Mouse (Mus musculus) MEL (cell line): ENCODE measurements around the gene Ptma. TPM values are rescaled to one million over a fixed set of nuclear protein-coding genes. Genes with fewer than 3 reads are reported as not detected.

ENCODE experiments used
- DNase-seq: peaks from one replicate; pipeline ENCODE4 v3.0.0; 2011; ENCODE audit warnings: low read depth, low spot score
- H3K27ac ChIP-seq: 2 replicates; pipeline ENCODE4 v1.5.1; 2012; ENCODE audit warnings: low read depth, mild to moderate bottlenecking, control low read depth, low read length, moderate library complexity; ENCODE audit not compliant: control insufficient read depth
- H3K27me3 ChIP-seq, 2 experiments: fragments of 150-350 bp in 1 of 2; sonication (generic) in 1 of 2; 2 replicates each; pipeline ENCODE4 v1.6.1; 2012; ENCODE audit warnings: low read length in 2 of 2, mild to moderate bottlenecking in 2 of 2, improper control_type of control experiment in 1 of 2, moderate library complexity in 1 of 2; ENCODE audit not compliant: insufficient read depth in 2 of 2, control insufficient read depth in 1 of 2
- H3K36me3 ChIP-seq, 2 experiments: 2 replicates each; pipeline ENCODE4 v1.6.1; 2012 to 2014; ENCODE audit warnings: low read length in 2 of 2, improper control_type of control experiment in 1 of 2, inconsistent platforms in 1 of 2, mild to moderate bottlenecking in 1 of 2; ENCODE audit not compliant: insufficient read depth in 2 of 2, control insufficient read depth in 1 of 2
- H3K4me1 ChIP-seq, 2 experiments: fragments of 150-350 bp in 1 of 2; sonication (generic) in 1 of 2; 2 replicates each; pipeline ENCODE4 v1.6.1; 2012; ENCODE audit warnings: low read length in 2 of 2, improper control_type of control experiment in 1 of 2, mild to moderate bottlenecking in 1 of 2; ENCODE audit not compliant: insufficient read depth in 2 of 2, control insufficient read depth in 1 of 2
- H3K4me3 ChIP-seq, 2 experiments: fragments of 150-350 bp in 1 of 2; sonication (generic) in 1 of 2; 2 replicates each; pipeline ENCODE4 v1.5.1; 2012; ENCODE audit warnings: low read depth in 2 of 2, low read length in 2 of 2, mild to moderate bottlenecking in 2 of 2, moderate library complexity in 2 of 2, control low read depth in 1 of 2, improper control_type of control experiment in 1 of 2; ENCODE audit not compliant: control insufficient read depth in 1 of 2, insufficient read depth in 1 of 2
- H3K79me2 ChIP-seq: 2 replicates; pipeline ENCODE4 v1.6.1; 2012; ENCODE audit warnings: mild to moderate bottlenecking, low read length, moderate library complexity; ENCODE audit not compliant: control insufficient read depth, poor library complexity, insufficient read depth
- H3K9ac ChIP-seq: 2 replicates; pipeline ENCODE4 v1.6.1; 2012; ENCODE audit warnings: low read depth, mild to moderate bottlenecking, control low read depth, low read length, moderate library complexity; ENCODE audit not compliant: control insufficient read depth, poor library complexity, severe bottlenecking
- H3K9me3 ChIP-seq: fragments of 150-350 bp; sonication (generic); replicated peaks from 2 replicates; pipeline ENCODE4 v1.6.1; 2012; ENCODE audit warnings: mild to moderate bottlenecking, low read length, improper control_type of control experiment, moderate library complexity; ENCODE audit not compliant: insufficient read depth
- CHD1 ChIP-seq: IDR thresholded peaks from 2 replicates; pipeline ENCODE4 v1.6.1; 2012; ENCODE audit warnings: low read depth, mild to moderate bottlenecking, inconsistent platforms, low read length, improper control_type of control experiment
- ELF1 ChIP-seq: IDR thresholded peaks from 2 replicates; pipeline ENCODE4 v1.6.1; 2014; ENCODE audit warnings: low read depth, mild to moderate bottlenecking, inconsistent platforms, low read length, improper control_type of control experiment, moderate library complexity
- MYB ChIP-seq: IDR thresholded peaks from 2 replicates; pipeline ENCODE4 v1.6.1; 2011; ENCODE audit warnings: mild to moderate bottlenecking, low read depth, low read length, improper control_type of control experiment
- MYC ChIP-seq: IDR thresholded peaks from 2 replicates; pipeline ENCODE4 v1.6.1; 2011; ENCODE audit warnings: low read depth, mild to moderate bottlenecking, low read length, improper control_type of control experiment, moderate library complexity
- NRF1 ChIP-seq: IDR thresholded peaks from 2 replicates; pipeline ENCODE4 v1.6.1; 2014; ENCODE audit warnings: low read depth, mild to moderate bottlenecking, inconsistent platforms, low read length, improper control_type of control experiment, moderate library complexity; ENCODE audit not compliant: poor library complexity, insufficient read depth, severe bottlenecking
- POLR2A ChIP-seq, 2 experiments: IDR thresholded peaks; 2 replicates each; pipeline ENCODE4 v1.6.1; 2011 to 2012; ENCODE audit warnings: low read length in 2 of 2, mild to moderate bottlenecking in 2 of 2, control low read depth in 1 of 2, improper control_type of control experiment in 1 of 2, low read depth in 1 of 2, moderate library complexity in 1 of 2; ENCODE audit not compliant: control insufficient read depth in 1 of 2, insufficient read depth in 1 of 2, poor library complexity in 1 of 2
- POLR2AphosphoS5 ChIP-seq: IDR thresholded peaks from 2 replicates; pipeline ENCODE4 v1.6.1; 2012; ENCODE audit warnings: low read depth, borderline replicate concordance, mild to moderate bottlenecking, inconsistent platforms, low read length, moderate library complexity, mixed read lengths
- TCF12 ChIP-seq: IDR thresholded peaks from 2 replicates; pipeline ENCODE4 v1.6.1; 2014; ENCODE audit warnings: low read depth, mild to moderate bottlenecking, inconsistent platforms, low read length, improper control_type of control experiment, moderate library complexity
- UBTF ChIP-seq: IDR thresholded peaks from 2 replicates; pipeline ENCODE4 v1.6.1; 2012; ENCODE audit warnings: low read depth, mild to moderate bottlenecking, inconsistent platforms, low read length, improper control_type of control experiment, moderate library complexity, borderline replicate concordance; ENCODE audit not compliant: insufficient read depth
- USF2 ChIP-seq, 2 experiments: IDR thresholded peaks; 2 replicates each; pipeline ENCODE4 v1.6.1; 2011 to 2012; ENCODE audit warnings: improper control_type of control experiment in 2 of 2, low read length in 2 of 2, borderline replicate concordance in 1 of 2, inconsistent platforms in 1 of 2, low read depth in 1 of 2, mild to moderate bottlenecking in 1 of 2; ENCODE audit not compliant: insufficient read depth in 1 of 2
- ZC3H11A ChIP-seq: IDR thresholded peaks from 2 replicates; pipeline ENCODE4 v1.6.1; 2012; ENCODE audit warnings: low read depth, mild to moderate bottlenecking, inconsistent platforms, low read length, improper control_type of control experiment
- ZKSCAN1 ChIP-seq: IDR thresholded peaks from 2 replicates; pipeline ENCODE4 v1.6.1; 2012; ENCODE audit warnings: low read depth, mild to moderate bottlenecking, inconsistent platforms, low read length, improper control_type of control experiment, moderate library complexity
- polyA plus RNA-seq, 2 experiments: library from polyadenylated mRNA; stranded (reverse) in 1 of 2; unstranded in 1 of 2; fragments of >175 nt in 1 of 2; fragments of >200 nt in 1 of 2; gene quantifications; 2 replicates each; pipeline versions ENCODE4 v1.2.1 to v1.2.4; 2012; ENCODE audit warnings: low replicate concordance in 2 of 2, low read depth in 1 of 2; ENCODE audit not compliant: insufficient read length in 2 of 2, insufficient read depth in 1 of 2, missing spikeins in 1 of 2
- total RNA-seq: library from RNA; depleted of rRNA; stranded (reverse); fragments of 300-350 nt; gene quantifications from 2 replicates; pipeline ENCODE4 v1.2.3, GENCODE M21; 2012

The Ptma gene
- total and polyA plus RNA-seq, 3 experiments, result 2,419 to 4,891 (median 3,309) TPM

GRCm38 (mm10) chr1:86492095-86493070 is 34.1 kb upstream of the Ptma start:
- 0 out of 2 replicates have a peak, but pooled peaks have one; percentile 21 for TF ChIP-seq TCF12
- no peak for TF ChIP-seq ZKSCAN1
- peak overlapping the region; percentile 21; the same call in 1 of the 2 replicates for H3K9ac ChIP-seq
- no peak overlapping the region for H3K4me3 ChIP-seq
- H3K27me3 ChIP-seq, result no peaks in the 10 kb centered on the region
- peak; percentile 48 for DNase-seq
- peaks cover 13% of the 10 kb centered on the region for H3K79me2 ChIP-seq
- H3K27ac ChIP-seq, result no peak overlapping the region; the same call in 1 of the 2 replicates
- H3K4me1 ChIP-seq, result peaks cover 7 to 18% of the 10 kb centered on the region in 2 experiments
- peaks cover 0 to 12% of the 10 kb centered on the region in 2 experiments; a peak in 2 of 4 replicates for H3K36me3 ChIP-seq
- H3K9me3 ChIP-seq, result no peaks in the 10 kb centered on the region

GRCm38 (mm10) chr1:86493783-86494182 is 32.7 kb upstream of the Ptma start:
- no peak for DNase-seq
- no peak overlapping the region for H3K9ac ChIP-seq
- no peak overlapping the region for H3K4me3 ChIP-seq
- TF ChIP-seq CHD1, result no peak
- TF ChIP-seq TCF12, result no peak
- TF ChIP-seq UBTF, result no peak
- TF ChIP-seq USF2 (IDR thresholded peaks at IDR 0.05; ENCODE audit: borderline replicate concordance in 1 of 2, insufficient read depth in 1 of 2, low read depth in 1 of 2, low read length in 2 of 2), result no peak
- TF ChIP-seq NRF1, result no peak
- TF ChIP-seq MYB, result no peak
- no peak for TF ChIP-seq POLR2AphosphoS5
- TF ChIP-seq ZC3H11A, result no peak
- no peak for TF ChIP-seq ELF1
- TF ChIP-seq MYC, result no peak
- TF ChIP-seq POLR2A (IDR thresholded peaks at IDR 0.05; ENCODE audit: control insufficient read depth in 1 of 2, insufficient read depth in 1 of 2, low read depth in 1 of 2, low read length in 2 of 2, poor library complexity in 1 of 2), result no peak
- TF ChIP-seq, all 39 proteins: peak for 0
- 0 out of 2 replicates have a peak, but pooled peaks cover 2% of the 10 kb centered on the region for H3K79me2 ChIP-seq
- peaks cover 4 to 14% of the 10 kb centered on the region in 2 experiments for H3K4me1 ChIP-seq
- H3K36me3 ChIP-seq, result peaks cover 0 to 11% of the 10 kb centered on the region in 2 experiments; a peak in 2 of 4 replicates
- no peaks in the 10 kb centered on the region for H3K9me3 ChIP-seq
- no peak overlapping the region for H3K27ac ChIP-seq
- no peaks in the 10 kb centered on the region for H3K27me3 ChIP-seq
